Mouse (Mus musculus) layer of hippocampus, postnatal 14 days (tissue): ENCODE data around the gene Arpc3. TPM values are rescaled to one million over a fixed set of nuclear protein-coding genes. Genes with fewer than 3 reads are reported as not detected.
A peak's percentile ranks its signal among the peaks of the same experiment; 100 is the strongest.

ENCODE experiments used
- DNase-seq, 2 experiments: peaks; one replicate each; pipeline ENCODE4 v3.0.0; 2021 to 2022; ENCODE audit warnings: low spot score in 2 of 2, mixed read lengths in 1 of 2
- long read RNA-seq, 2 experiments: library from polyadenylated mRNA; stranded (forward); transcript quantifications; one replicate each; pipeline ENCODE4 v2.0.0; 2021
- total RNA-seq, 2 experiments: library from RNA; stranded (reverse); gene quantifications; 2 replicates each; pipeline ENCODE4 v1.2.3; 2021

Gene Arpc3
- total RNA-seq = 100 to 1,000 TPM; 300 to 318 TPM
- long read RNA-seq, experiment 1, transcript Arpc3-202 (7 exons, 899 nt) = major isoform, 13 of 14 reads
- long read RNA-seq, experiment 1, partial matches to known transcripts = 1 of 14 reads
- long read RNA-seq, experiment 1, other reads (novel, unspliced or antisense) = 0 of 14 reads
- long read RNA-seq, experiment 2, transcript Arpc3-202 (7 exons, 899 nt) = major isoform, 26 of 34 reads
- long read RNA-seq, experiment 2, partial matches to known transcripts = 8 of 34 reads
- long read RNA-seq, experiment 2, other reads (novel, unspliced or antisense) = 0 of 34 reads

- peak; percentile 91 to 94 for DNase-seq
These were observed at the start of gene Arpc3 for GRCm38 (mm10) chr5:122391786-122392180. Gene Arpc3, plus strand, starts transcription at chr5:122391878.

GRCm38 (mm10) chr5:122342874-122343273 is 48.8 kb upstream of the Arpc3 start:
- DNase-seq = no peak

GRCm38 (mm10) chr5:122343768-122344167 is 47.9 kb upstream of the Arpc3 start:
- DNase-seq = no peak

- peak; percentile 58 to 76 for DNase-seq
These were observed 47.4 kb upstream of the Arpc3 start for GRCm38 (mm10) chr5:122344260-122344659.

- no peak for DNase-seq
These were observed 45.9 kb upstream of the Arpc3 start for GRCm38 (mm10) chr5:122345777-122346176.

- peak; percentile 98 to 99 for DNase-seq
These were observed 37.7 kb upstream of the Arpc3 start, which contains the start of the genes Rad9b and Vps29 for GRCm38 (mm10) chr5:122353807-122354491. Gene Rad9b, minus strand, starts transcription at chr5:122354233. Gene Vps29, plus strand, starts transcription at chr5:122354369.

GRCm38 (mm10) chr5:122354492-122355067 is 37.1 kb upstream of the Arpc3 start:
- DNase-seq = no peak

- DNase-seq = no peak
These were observed 20.0 kb upstream of the Arpc3 start, which contains the start of gene Gpn3 for GRCm38 (mm10) chr5:122371591-122372191. Gene Gpn3, plus strand, starts transcription at chr5:122371876.

GRCm38 (mm10) chr5:122372192-122372769 is 19.4 kb upstream of the Arpc3 start, which contains the start of gene Fam216a:
Gene Fam216a, minus strand, starts transcription at chr5:122372364.
- peak; percentile 99 to 100 for DNase-seq

GRCm38 (mm10) chr5:122372878-122373277 is 18.8 kb upstream of the Arpc3 start:
- DNase-seq = no peak

GRCm38 (mm10) chr5:122377101-122377833 is 14.4 kb upstream of the Arpc3 start:
- no peak for DNase-seq

GRCm38 (mm10) chr5:122378171-122378570 is 13.5 kb upstream of the Arpc3 start:
- no peak for DNase-seq

GRCm38 (mm10) chr5:122379374-122380155 is 12.1 kb upstream of the Arpc3 start:
- peak; percentile 78 to 85 for DNase-seq

GRCm38 (mm10) chr5:122390006-122390405 is 1.7 kb upstream of the Arpc3 start:
- DNase-seq = no peak

- DNase-seq = no peak
These were observed 1.0 kb upstream of the Arpc3 start for GRCm38 (mm10) chr5:122390671-122391070.

GRCm38 (mm10) chr5:122391178-122391785 is 396 bp upstream of the Arpc3 start:
- no peak for DNase-seq

GRCm38 (mm10) chr5:122392227-122393004 is 738 bp downstream of the Arpc3 start:
- DNase-seq = peak in 1 of 2 experiments; percentile 22

- DNase-seq = peak; percentile 55 to 74
These were observed 2.2 kb downstream of the Arpc3 start for GRCm38 (mm10) chr5:122393887-122394286.
